Comparison of ENCODE assay signal across 8 mouse cellular contexts in genomic region chr16:45786639-45787038, GRCm38 (mm10). TPM values are rescaled to one million over a fixed set of nuclear protein-coding genes. Genes with fewer than 3 reads are reported as not detected.
DNase-seq lines count a peak whose midpoint lies in the region; ATAC-seq and TF ChIP-seq lines count a peak whose summit lies in the region.

No protein-coding gene starts in this region.

- DNase-seq in hindbrain, embryonic 11.5 days (ENCODE audit: low spot score): peak; percentile 29
- DNase-seq in CD4-positive helper T cell, adult 2 months (ENCODE audit: low read depth, low spot score): peak; percentile 81
- peak; percentile 58 for DNase-seq in ZHBTc4 (ENCODE audit: low read depth, low spot score)
- peak; percentile 17 for DNase-seq in liver, postnatal 0 days
- no peak for DNase-seq in spleen, postnatal 4 days (ENCODE audit: low spot score in 2 of 2)
- no peak for DNase-seq in layer of hippocampus, postnatal 10 days (ENCODE audit: low spot score in 2 of 2)
- no peak for DNase-seq in midbrain, embryonic 10.5 days (ENCODE audit: low spot score)

- no peak overlapping the region for H3K9ac ChIP-seq in hindbrain, embryonic 11.5 days (ENCODE audit: low read depth, low read length)
- H3K9ac ChIP-seq in hindbrain, embryonic 12.5 days: no peak overlapping the region
- H3K9ac ChIP-seq in liver, postnatal 0 days (replicated peaks): no peak overlapping the region

- no peaks in the 10 kb centered on the region for H3K4me1 ChIP-seq in hindbrain, embryonic 11.5 days (replicated peaks; ENCODE audit: control insufficient read depth, insufficient read depth, low read length)
- H3K4me1 ChIP-seq in hindbrain, embryonic 12.5 days: no peaks in the 10 kb centered on the region
- peaks cover 6% of the 10 kb centered on the region for H3K4me1 ChIP-seq in liver, postnatal 0 days (ENCODE audit: insufficient read depth)
- no peaks in the 10 kb centered on the region for H3K4me1 ChIP-seq in midbrain, embryonic 10.5 days

- no peak for TF ChIP-seq EP300 in liver, postnatal 0 days (IDR thresholded peaks at IDR 0.05; ENCODE audit: low read depth)

- H3K4me2 ChIP-seq in hindbrain, embryonic 11.5 days (replicated peaks; ENCODE audit: low read depth, low read length): no peak overlapping the region
- H3K4me2 ChIP-seq in hindbrain, embryonic 12.5 days (replicated peaks): no peak overlapping the region
- H3K4me2 ChIP-seq in liver, postnatal 0 days (ENCODE audit: low read depth, low read length): no peak overlapping the region

- H3K27ac ChIP-seq in hindbrain, embryonic 11.5 days (ENCODE audit: low read depth, low read length): no peak overlapping the region
- H3K27ac ChIP-seq in hindbrain, embryonic 12.5 days: no peak overlapping the region
- H3K27ac ChIP-seq in liver, postnatal 0 days (ENCODE audit: low read depth): no peak overlapping the region
- no peak overlapping the region for H3K27ac ChIP-seq in midbrain, embryonic 10.5 days (replicated peaks)

- no peak overlapping the region for H3K4me3 ChIP-seq in hindbrain, embryonic 11.5 days (ENCODE audit: low read depth, low read length)
- no peak overlapping the region for H3K4me3 ChIP-seq in hindbrain, embryonic 12.5 days
- H3K4me3 ChIP-seq in liver, postnatal 0 days (ENCODE audit: low read depth, low read length): no peak overlapping the region
- H3K4me3 ChIP-seq in midbrain, embryonic 10.5 days: no peak overlapping the region

- 37% methylated on average over 8 of the region's 8 CpGs for WGBS in hindbrain, embryonic 11.5 days
- WGBS in hindbrain, embryonic 12.5 days: 40% methylated on average over 8 of the region's 8 CpGs
- 26% methylated on average over 8 of the region's 8 CpGs for WGBS in liver, postnatal 0 days (ENCODE audit: insufficient replicate concordance)
- 42% methylated on average over 8 of the region's 8 CpGs for WGBS in midbrain, embryonic 10.5 days

- no peak for ATAC-seq in hindbrain, embryonic 11.5 days (ENCODE audit: low FRiP score)
- ATAC-seq in hindbrain, embryonic 12.5 days (ENCODE audit: low FRiP score): no peak
- ATAC-seq in liver, postnatal 0 days: peak; percentile 70

- no peaks in the 10 kb centered on the region for H3K9me3 ChIP-seq in hindbrain, embryonic 11.5 days (ENCODE audit: control insufficient read depth, low read length)
- H3K9me3 ChIP-seq in hindbrain, embryonic 12.5 days (replicated peaks): no peaks in the 10 kb centered on the region
- H3K9me3 ChIP-seq in liver, postnatal 0 days (ENCODE audit: low read length): no peaks in the 10 kb centered on the region
- H3K9me3 ChIP-seq in midbrain, embryonic 10.5 days (replicated peaks): no peaks in the 10 kb centered on the region

- no peaks in the 10 kb centered on the region for H3K36me3 ChIP-seq in hindbrain, embryonic 11.5 days (ENCODE audit: control insufficient read depth, insufficient read depth, low read length)
- peaks cover 6% of the 10 kb centered on the region; the same call in 1 of the 2 replicates for H3K36me3 ChIP-seq in hindbrain, embryonic 12.5 days
- no peaks in the 10 kb centered on the region for H3K36me3 ChIP-seq in liver, postnatal 0 days (replicated peaks; ENCODE audit: insufficient read depth, low read length)
- peaks cover 27% of the 10 kb centered on the region for H3K36me3 ChIP-seq in midbrain, embryonic 10.5 days

- no peaks in the 10 kb centered on the region for H3K27me3 ChIP-seq in hindbrain, embryonic 11.5 days (ENCODE audit: control insufficient read depth, insufficient read depth, low read length)
- H3K27me3 ChIP-seq in hindbrain, embryonic 12.5 days: no peaks in the 10 kb centered on the region
- no peaks in the 10 kb centered on the region for H3K27me3 ChIP-seq in liver, postnatal 0 days (ENCODE audit: insufficient read depth, low read length)
- H3K27me3 ChIP-seq in midbrain, embryonic 10.5 days (ENCODE audit: low read depth, poor library complexity, severe bottlenecking): no peaks in the 10 kb centered on the region

- TF ChIP-seq CTCF in liver, postnatal 0 days (IDR thresholded peaks at IDR 0.05; ENCODE audit: low read depth): peak; percentile 61

RNA-seq across cellular contexts. Expression of gene Abhd10, which starts 43.9 kb away (rescaled TPM):
- 44.5 and 46.2 TPM in 2 replicates for polyA plus RNA-seq in hindbrain, embryonic 11.5 days (2014; fragmentation: Nextera tagmentation; extraction: Ambion mirVana)
- polyA plus RNA-seq in hindbrain, embryonic 12.5 days (2016; fragmentation: Nextera tagmentation; extraction: Ambion mirVana): 41.8 and 42.8 TPM in 2 replicates
- polyA plus RNA-seq in liver, postnatal 0 days (2015; fragmentation: Nextera tagmentation; extraction: Ambion mirVana): 13.9 TPM in 2 replicates
- total RNA-seq in layer of hippocampus, postnatal 10 days (2021): 10 to 100 TPM; 20.7 to 22.9 TPM
- polyA plus RNA-seq in midbrain, embryonic 10.5 days (2016; fragmentation: Nextera tagmentation; extraction: Ambion mirVana): 46.9 and 50.1 TPM in 2 replicates

Comparison
In these comparisons a context has a peak if more than half of its experiments do, and no peak if none do; other contexts are left out.
1. DNase-seq: peak in hindbrain, embryonic 11.5 days (single experiment), CD4-positive helper T cell, adult 2 months (single experiment), ZHBTc4 (single experiment) and liver, postnatal 0 days (single experiment); none in spleen, postnatal 4 days (0 of 2), layer of hippocampus, postnatal 10 days (0 of 2) and midbrain, embryonic 10.5 days (single experiment).